Mouse (Mus musculus) right cerebral cortex, postnatal 4 days (tissue): ENCODE data around the gene Gabarapl2.
A peak's percentile ranks its signal among the peaks of the same experiment; 100 is the strongest.

Experiments
- DNase-seq: peaks from one replicate; pipeline ENCODE4 v3.0.0-alpha.2; 2022

Gabarapl2 gene

DNA sequence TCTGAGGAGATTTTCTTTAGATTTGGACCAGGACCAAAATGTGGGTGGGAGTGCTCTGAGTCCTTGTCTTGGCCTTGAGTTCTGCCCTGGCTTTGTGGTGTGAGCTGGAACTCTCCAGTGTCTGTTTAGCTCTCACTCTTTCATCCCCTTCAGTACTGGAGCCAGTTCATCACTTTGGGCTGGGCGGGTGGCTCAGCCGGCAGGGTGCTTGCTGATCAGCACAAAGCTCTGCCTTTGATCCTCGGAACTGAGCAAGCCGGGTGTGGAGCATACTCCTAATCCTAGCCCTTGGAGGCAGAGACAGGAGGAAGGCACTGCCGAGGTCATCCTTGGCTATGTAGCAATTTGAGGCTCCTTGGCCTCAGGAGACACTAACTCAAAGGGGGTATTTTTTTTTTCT, 28.5 kb downstream of the Gabarapl2 start:
- no peak for DNase-seq

DNA sequence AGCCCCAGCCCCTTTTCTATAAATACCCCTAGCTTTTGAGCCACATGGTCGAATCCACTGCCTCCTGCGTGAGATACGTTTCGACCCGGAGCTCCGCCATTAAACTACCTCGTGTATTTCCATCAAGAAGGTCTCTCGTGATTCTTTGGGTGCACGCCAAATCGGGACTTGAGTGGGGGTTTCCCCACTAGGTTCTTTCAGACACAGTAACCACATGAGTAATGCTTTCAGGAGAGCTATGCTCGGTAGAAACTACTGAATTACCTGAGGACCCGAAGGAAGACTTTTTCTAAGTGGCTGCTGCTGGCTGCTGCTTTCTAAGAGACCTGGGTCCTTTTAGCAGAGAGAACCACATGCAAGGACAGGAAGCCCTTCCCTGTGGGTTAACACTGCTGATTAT, 33.6 kb downstream of the Gabarapl2 start:
- DNase-seq = no peak

DNA sequence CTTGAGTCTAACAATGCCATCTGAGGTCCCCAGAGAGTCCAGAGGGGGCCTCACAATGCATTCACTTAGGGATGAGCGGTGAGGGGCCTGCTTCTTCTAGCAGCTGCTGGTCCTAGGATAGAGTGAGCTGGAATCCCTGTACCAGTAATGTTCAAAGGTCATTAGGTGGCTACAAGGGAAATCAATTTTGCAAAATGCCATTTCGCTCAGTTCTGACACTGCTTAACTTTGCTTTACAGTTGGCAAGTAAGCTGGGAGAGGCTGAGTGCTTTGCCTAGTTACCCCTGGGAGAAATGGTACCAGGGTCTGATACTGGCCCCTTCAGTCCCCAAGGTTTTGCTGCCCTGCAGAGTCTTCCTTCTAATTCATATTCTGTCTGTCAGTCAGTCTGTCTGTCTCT, 35.2 kb downstream of the Gabarapl2 start:
- no peak for DNase-seq

DNA sequence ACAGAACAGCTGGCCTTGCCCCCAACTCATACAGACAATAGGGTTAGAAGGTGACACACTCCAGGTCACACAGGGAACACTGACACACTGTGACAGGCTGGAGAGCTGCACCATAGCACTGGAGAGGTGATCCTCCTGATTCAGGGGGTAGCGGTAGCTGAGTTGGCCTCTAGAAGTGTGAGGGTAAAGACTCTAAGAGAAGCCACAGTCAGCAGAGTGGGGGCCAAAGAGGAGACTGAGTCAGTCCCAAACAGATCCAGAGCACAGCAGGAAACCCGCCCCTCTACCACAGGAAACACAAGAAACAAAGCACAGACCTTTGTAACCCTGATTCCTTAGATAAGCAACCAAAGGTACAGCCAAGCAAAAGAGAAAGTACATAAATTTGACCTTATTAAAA, 35.8 kb downstream of the Gabarapl2 start:
- no peak for DNase-seq

DNA sequence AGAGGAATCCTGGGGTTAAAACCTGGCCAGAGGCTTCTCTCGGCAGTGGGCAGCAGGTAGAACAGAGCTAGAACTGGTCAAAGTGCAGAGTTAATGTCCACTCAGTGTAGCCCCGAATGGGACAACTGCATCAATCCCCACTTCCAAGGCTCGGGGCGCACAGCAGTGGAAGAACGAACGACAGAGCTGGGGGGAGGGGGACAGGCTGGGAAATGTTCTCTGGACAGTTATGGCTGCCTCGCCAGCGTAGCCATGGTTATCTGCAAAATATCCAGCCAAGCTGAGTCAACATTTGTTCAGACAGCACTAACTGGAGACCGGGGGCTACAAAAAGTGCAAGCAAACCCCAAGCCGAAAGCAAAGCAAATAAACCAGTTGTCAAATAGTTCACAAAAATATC, 37.6 kb downstream of the Gabarapl2 start:
- DNase-seq = no peak

DNA sequence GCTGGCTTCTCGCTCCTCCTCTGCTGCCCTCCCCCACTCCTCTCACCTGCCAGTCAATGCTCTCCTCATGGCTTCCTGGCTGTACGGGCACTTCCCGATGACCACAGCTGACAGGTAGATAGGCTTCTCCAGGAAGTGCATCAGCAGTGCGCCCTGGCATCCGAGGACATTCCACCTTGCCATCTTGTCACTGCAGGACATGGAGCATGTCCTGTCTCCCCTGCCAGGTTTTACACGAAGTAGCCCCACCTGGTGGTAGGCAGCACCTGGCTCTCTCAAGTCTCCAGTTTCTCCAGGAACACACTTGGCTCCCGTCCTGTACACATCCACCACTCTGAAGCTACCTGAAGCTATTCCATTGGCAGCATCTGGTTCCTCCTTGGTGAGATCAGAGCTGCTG, 41.6 kb downstream of the Gabarapl2 start:
- no peak for DNase-seq

DNA sequence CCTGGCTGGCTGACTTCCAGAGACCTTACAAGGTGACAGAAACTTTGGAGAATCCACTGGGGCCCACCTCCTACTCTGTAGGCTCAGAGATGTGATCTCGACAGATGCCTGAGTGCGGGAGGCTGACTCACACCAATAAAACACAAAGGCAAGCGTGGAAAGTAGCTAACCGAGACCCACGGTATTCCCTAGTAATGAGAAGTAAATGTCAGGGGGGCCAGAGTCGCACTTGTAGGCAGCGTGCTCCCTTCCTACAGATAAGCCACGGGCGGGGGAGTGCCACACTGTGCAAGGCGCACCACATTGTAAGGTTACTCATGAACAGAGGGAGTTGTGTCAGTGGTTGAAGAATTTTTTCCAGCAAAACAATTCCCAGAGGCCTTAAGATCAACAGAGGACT, 44.0 kb downstream of the Gabarapl2 start:
- DNase-seq = no peak

DNA sequence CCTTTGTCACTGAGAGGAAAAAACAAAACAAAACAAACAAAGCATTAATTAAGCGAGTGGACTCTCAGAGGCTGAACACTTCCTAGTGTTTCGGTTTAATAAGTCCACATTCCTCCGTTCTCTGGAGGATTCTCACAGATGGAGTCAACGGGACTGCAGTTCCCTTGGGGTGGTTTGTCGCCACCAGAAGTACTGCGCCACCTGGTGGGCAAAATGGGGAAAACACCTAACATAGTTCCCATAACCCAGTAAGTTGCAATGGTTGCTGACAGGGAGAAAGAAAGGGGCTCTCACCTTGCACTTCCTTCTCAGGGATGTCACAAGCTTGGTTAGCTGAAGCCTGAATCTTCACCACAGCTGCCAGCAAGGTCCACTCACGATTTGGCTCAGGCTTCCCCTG, 49.4 kb downstream of the Gabarapl2 start:
- DNase-seq = peak; percentile 82

DNA sequence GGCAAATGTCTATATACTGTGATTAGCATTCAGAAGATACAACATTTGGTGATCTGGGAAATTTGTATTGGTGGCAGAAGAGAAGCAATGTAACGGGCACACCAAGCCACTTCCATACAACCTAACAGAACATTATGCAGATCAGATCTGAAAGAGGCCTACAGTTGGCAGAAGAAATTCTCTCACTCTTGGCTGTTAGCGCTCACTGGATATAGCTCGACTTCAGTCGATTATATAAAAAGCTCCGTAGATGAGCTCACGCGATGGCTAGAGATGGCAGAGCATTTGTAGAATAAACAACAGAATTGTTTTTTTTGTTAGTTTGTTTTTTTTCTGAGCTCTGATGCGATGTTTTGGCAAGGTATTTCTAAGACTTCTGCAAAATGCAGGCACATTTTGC, 50.8 kb downstream of the Gabarapl2 start:
- DNase-seq = no peak

DNA sequence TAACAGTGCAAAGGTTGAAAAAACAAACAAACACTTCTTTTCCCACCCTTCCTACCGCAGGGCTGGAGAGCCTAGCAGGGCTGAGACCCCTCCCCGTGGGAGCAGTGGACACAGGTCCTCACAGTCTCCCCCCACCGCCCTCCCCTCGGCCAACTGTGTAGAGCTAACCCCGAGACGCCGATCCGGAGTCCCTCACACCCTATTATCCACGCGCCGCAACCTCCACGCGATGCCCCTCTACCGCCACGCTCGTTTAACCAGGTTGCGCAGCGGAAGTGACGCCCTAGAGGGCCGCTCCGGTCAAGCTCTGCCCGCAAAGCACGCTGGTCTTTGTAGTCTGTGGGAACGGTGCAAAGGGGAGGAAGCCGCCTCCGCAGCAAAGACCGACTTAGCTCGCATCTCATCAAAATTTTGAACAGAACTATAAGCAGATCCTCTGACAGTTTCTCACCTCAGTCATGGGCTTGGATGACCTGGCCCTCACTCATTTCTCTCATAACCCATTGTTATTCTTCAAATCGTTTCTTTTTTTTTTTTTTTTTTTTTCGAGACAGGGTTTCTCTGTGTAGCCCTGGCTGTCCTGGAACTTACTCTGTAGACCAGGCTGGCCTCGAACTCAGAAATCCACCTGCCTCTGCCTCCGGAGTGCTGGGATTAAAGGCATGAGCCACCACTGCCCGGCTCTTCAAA, 51.7 kb downstream of the Gabarapl2 start, which contains the start of gene Adat1:
Adat1 (minus strand) TSS at position 290 of the 690 bp plus-strand sequence.
- peak; percentile 81 for DNase-seq

DNA sequence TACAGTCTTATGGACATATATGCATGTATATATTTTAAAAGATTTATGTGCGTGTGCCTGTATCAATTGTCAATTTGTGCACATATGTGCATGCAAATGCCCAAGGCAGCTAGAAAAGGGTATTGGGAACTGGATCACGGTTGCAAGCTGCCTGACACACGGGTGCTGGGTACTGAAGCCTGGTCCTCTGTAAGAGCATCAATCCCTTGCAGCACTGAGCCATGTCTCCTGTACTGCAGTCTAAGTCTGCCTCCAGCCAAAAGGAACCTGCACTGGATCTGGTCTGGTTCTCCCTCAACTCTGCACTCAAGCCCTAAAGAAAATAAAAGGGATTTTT, 52.2 kb downstream of the Gabarapl2 start:
- DNase-seq = no peak
